Mouse (Mus musculus): ENCODE results near the gene Rhov. TPM values are rescaled to one million over a fixed set of nuclear protein-coding genes. Genes with fewer than 3 reads are reported as not detected.

Gene Rhov
- total and polyA plus RNA-seq, 3 experiments, result 0.17 TPM; not detected in 2

GRCm38 (mm10) chr2:119254976-119255375, 16.1 kb downstream of the Rhov start:
- DNase-seq (ENCODE audit: extremely low read depth), result no peak
- Histone ChIP-seq H3K27me3 (replicated peaks) (peaks cover 23% of the 10 kb centered on the region), H3K27ac (ENCODE audit: insufficient read depth, low read depth) (no peak overlapping the region), H3K4me1 (ENCODE audit: control insufficient read depth in 1 of 2, insufficient read depth in 2 of 2) (peaks cover 3 to 13% of the 10 kb centered on the region in 2 experiments; a peak in 3 of 4 replicates), H3K36me3 (replicated peaks in 1 of 2; ENCODE audit: control insufficient read depth in 1 of 2, insufficient read depth in 1 of 2, low read length in 1 of 2) (no peaks in the 10 kb centered on the region), H3K79me2 (replicated peaks; ENCODE audit: control insufficient read depth, extremely low read depth, insufficient read depth, poor library complexity, severe bottlenecking) (no peaks in the 10 kb centered on the region), H3K4me2 (ENCODE audit: insufficient read depth, low read depth, poor library complexity, severe bottlenecking) (no peak overlapping the region), H3K9me3 (replicated peaks; ENCODE audit: low read length) (no peaks in the 10 kb centered on the region), H3K4me3 (replicated peaks in 1 of 3; ENCODE audit: low read depth in 2 of 3, low read length in 2 of 3, poor library complexity in 1 of 3) (no peak overlapping the region), H3K9ac (ENCODE audit: insufficient read depth, low read depth) (no peak overlapping the region)
- TF ChIP-seq JUN (IDR thresholded peaks at IDR 0.05; ENCODE audit: insufficient read depth, low read depth, low read length) (no peak), CTCF (conservative IDR thresholded peaks at IDR 0.05 in 1 of 2, IDR thresholded peaks at IDR 0.05 in 1 of 2; ENCODE audit: low read depth in 2 of 2, low read length in 2 of 2) (no peak), MYC (IDR thresholded peaks at IDR 0.05; ENCODE audit: low read depth, low read length) (no peak), IRF4 (IDR thresholded peaks at IDR 0.05; ENCODE audit: low read depth, low read length) (no peak), TCF12 (IDR thresholded peaks at IDR 0.05; ENCODE audit: low read depth, low read length) (no peak), MEF2A (IDR thresholded peaks at IDR 0.05; ENCODE audit: borderline replicate concordance, low read depth, low read length) (no peak), TBP (conservative IDR thresholded peaks at IDR 0.05; ENCODE audit: low read depth, low read length) (no peak), POLR2A (IDR thresholded peaks at IDR 0.05; ENCODE audit: low read depth, low read length) (no peak), UBTF (IDR thresholded peaks at IDR 0.05; ENCODE audit: low read depth, low read length) (no peak), POLR2AphosphoS2 (IDR thresholded peaks at IDR 0.05; ENCODE audit: low read depth, low read length) (no peak), ZKSCAN1 (IDR thresholded peaks at IDR 0.05; ENCODE audit: borderline replicate concordance, low read depth, low read length) (no peak), ETS1 (conservative IDR thresholded peaks at IDR 0.05; ENCODE audit: low read depth, low read length) (no peak), RCOR1 (conservative IDR thresholded peaks at IDR 0.05; ENCODE audit: low read depth, low read length) (no peak), GABPA (IDR thresholded peaks at IDR 0.05; ENCODE audit: insufficient replicate concordance, low read depth, low read length) (no peak), BHLHE40 (IDR thresholded peaks at IDR 0.05; ENCODE audit: low read depth, low read length) (no peak), KAT2A (IDR thresholded peaks at IDR 0.05; ENCODE audit: insufficient replicate concordance, low read length) (no peak), E2F4 (IDR thresholded peaks at IDR 0.05; ENCODE audit: insufficient replicate concordance, low read depth, low read length) (no peak), ELF1 (IDR thresholded peaks at IDR 0.05; ENCODE audit: low read depth, low read length) (no peak), SIN3A (IDR thresholded peaks at IDR 0.05; ENCODE audit: low read length) (no peak), EP300 (IDR thresholded peaks at IDR 0.05; ENCODE audit: low read length) (no peak)
- in situ Hi-C loops (cut with MboI; ENCODE audit: low pct_ligation_motif_present, low pct_unique_long_range_greater_than_20kb, low sequenced_read_pairs), result loop anchor here (5.0 kb wide), 1 partner anchor 32 kb away; the partner anchor contains the start of gene Vps18
- dilution Hi-C loops (cut with MboI; ENCODE audit: extremely low pct_ligation_motif_present, extremely low pct_unique_long_range_greater_than_20kb, low sequenced_read_pairs), result no loop called here

- H3K36me3 ChIP-seq (replicated peaks in 1 of 2; ENCODE audit: control insufficient read depth in 1 of 2, insufficient read depth in 1 of 2, low read length in 1 of 2), result no peaks in the 10 kb centered on the region
- DNase-seq (ENCODE audit: extremely low read depth), result peak; percentile 89
- no peak overlapping the region for H3K4me3 ChIP-seq (replicated peaks in 1 of 3; ENCODE audit: low read depth in 2 of 3, low read length in 2 of 3, poor library complexity in 1 of 3)
- dilution Hi-C loops (cut with MboI; ENCODE audit: extremely low pct_ligation_motif_present, extremely low pct_unique_long_range_greater_than_20kb, low sequenced_read_pairs), result no loop called here
- peak overlapping the region; percentile 30 for H3K4me2 ChIP-seq (ENCODE audit: insufficient read depth, low read depth, poor library complexity, severe bottlenecking)
- H3K4me1 ChIP-seq (ENCODE audit: control insufficient read depth in 1 of 2, insufficient read depth in 2 of 2), result peaks cover 3 to 16% of the 10 kb centered on the region in 2 experiments; a peak in 3 of 4 replicates
- no peaks in the 10 kb centered on the region for H3K9me3 ChIP-seq (replicated peaks; ENCODE audit: low read length)
- H3K27ac ChIP-seq (ENCODE audit: insufficient read depth, low read depth), result no peak overlapping the region
- H3K79me2 ChIP-seq (replicated peaks; ENCODE audit: control insufficient read depth, extremely low read depth, insufficient read depth, poor library complexity, severe bottlenecking), result no peaks in the 10 kb centered on the region
- in situ Hi-C loops (cut with MboI; ENCODE audit: low pct_ligation_motif_present, low pct_unique_long_range_greater_than_20kb, low sequenced_read_pairs), result loop anchor here (5.0 kb wide), 1 partner anchor 36 kb away; the partner anchor contains the start of gene Vps18
- peaks cover 26% of the 10 kb centered on the region for H3K27me3 ChIP-seq (replicated peaks)
- no peak overlapping the region for H3K9ac ChIP-seq (ENCODE audit: insufficient read depth, low read depth)
- TF ChIP-seq MEF2A (IDR thresholded peaks at IDR 0.05; ENCODE audit: borderline replicate concordance, low read depth, low read length), result 0 out of 2 replicates have a peak, but pooled peaks have one; percentile 47
- no peak for TF ChIP-seq UBTF (IDR thresholded peaks at IDR 0.05; ENCODE audit: low read depth, low read length)
- TF ChIP-seq GABPA (IDR thresholded peaks at IDR 0.05; ENCODE audit: insufficient replicate concordance, low read depth, low read length), result no peak
- no peak for TF ChIP-seq POLR2AphosphoS2 (IDR thresholded peaks at IDR 0.05; ENCODE audit: low read depth, low read length)
- TF ChIP-seq PAX5 (IDR thresholded peaks at IDR 0.05; ENCODE audit: low read length), result no peak
- no peak; the same call in 1 of the 2 replicates for TF ChIP-seq ETS1 (conservative IDR thresholded peaks at IDR 0.05; ENCODE audit: low read depth, low read length)
- peak; percentile 42; the same call in 1 of the 2 replicates for TF ChIP-seq SIN3A (IDR thresholded peaks at IDR 0.05; ENCODE audit: low read length)
- no peak for TF ChIP-seq MAZ (IDR thresholded peaks at IDR 0.05; ENCODE audit: low read depth, low read length)
- TF ChIP-seq ELF1 (IDR thresholded peaks at IDR 0.05; ENCODE audit: low read depth, low read length), result 0 out of 2 replicates have a peak, but pooled peaks have one; percentile 18
- peak; percentile 89 to 97 for TF ChIP-seq CTCF (conservative IDR thresholded peaks at IDR 0.05 in 1 of 2, IDR thresholded peaks at IDR 0.05 in 1 of 2; ENCODE audit: low read depth in 2 of 2, low read length in 2 of 2)
- peak; percentile 34; the same call in 1 of the 2 replicates for TF ChIP-seq HCFC1 (IDR thresholded peaks at IDR 0.05; ENCODE audit: low read depth, low read length)
- no peak for TF ChIP-seq USF2 (conservative IDR thresholded peaks at IDR 0.05; ENCODE audit: low read depth, low read length)
- no peak for TF ChIP-seq TBP (conservative IDR thresholded peaks at IDR 0.05; ENCODE audit: low read depth, low read length)
- no peak for TF ChIP-seq EP300 (IDR thresholded peaks at IDR 0.05; ENCODE audit: low read length)
- TF ChIP-seq MAX (IDR thresholded peaks at IDR 0.05; ENCODE audit: low read length), result peak; percentile 12; the same call in 1 of the 2 replicates
- no peak for TF ChIP-seq ZMIZ1 (IDR thresholded peaks at IDR 0.05; ENCODE audit: low read depth, low read length)
- peak; percentile 70; the same call in 1 of the 2 replicates for TF ChIP-seq MAFK (IDR thresholded peaks at IDR 0.05; ENCODE audit: insufficient replicate concordance, low read length)
- peak; percentile 55; the same call in 1 of the 2 replicates for TF ChIP-seq MYC (IDR thresholded peaks at IDR 0.05; ENCODE audit: low read depth, low read length)
- no peak for TF ChIP-seq RCOR1 (conservative IDR thresholded peaks at IDR 0.05; ENCODE audit: low read depth, low read length)
- TF ChIP-seq E2F4 (IDR thresholded peaks at IDR 0.05; ENCODE audit: insufficient replicate concordance, low read depth, low read length), result no peak
Measured at GRCm38 (mm10) chr2:119250826-119251478, 20.1 kb downstream of the Rhov start.
